11 mouse cellular contexts compared by ENCODE assay signal in genomic region chr1:95218912-95219311, GRCm38 (mm10).
DNase-seq lines count a peak whose midpoint lies in the region; ATAC-seq and TF ChIP-seq lines count a peak whose summit lies in the region.
"Had no signal": no experiment of that assay in that cellular context is flagged by ENCODE, and none has a peak within 500 bp of the region (broad histone marks: within the 10 kb centered on the region; RNA-seq: fewer than 3 reads in every experiment).

No protein-coding gene starts in this region.

- no peak overlapping the region for H3K9ac ChIP-seq in hindbrain, embryonic 15.5 days
- H3K9ac ChIP-seq in hindbrain, embryonic 13.5 days: no peak overlapping the region
- H3K9ac ChIP-seq in midbrain, postnatal 0 days (replicated peaks; ENCODE audit: low read length, poor library complexity, severe bottlenecking): no peak overlapping the region
- H3K9ac ChIP-seq: liver, embryonic 14.5 days; neural tube, embryonic 12.5 days had no signal

- DNase-seq in brain, embryonic 18.5 days (ENCODE audit: low read depth, low spot score): peak; percentile 77
- DNase-seq in layer of hippocampus, adult 2 months (ENCODE audit: low spot score in 2 of 2): peak; percentile 49 to 78
- DNase-seq in midbrain, postnatal 0 days (ENCODE audit: low spot score): peak; percentile 68
- no peak for DNase-seq in kidney, postnatal 4 days
- no peak for DNase-seq in natural killer cell, adult 2 months (ENCODE audit: low spot score in 2 of 2)
- DNase-seq: heart, adult 11 months had no signal

- no peaks in the 10 kb centered on the region for H3K9me3 ChIP-seq in hindbrain, embryonic 15.5 days
- no peaks in the 10 kb centered on the region for H3K9me3 ChIP-seq in hindbrain, embryonic 13.5 days
- no peaks in the 10 kb centered on the region for H3K9me3 ChIP-seq in midbrain, postnatal 0 days (ENCODE audit: low read length)
- H3K9me3 ChIP-seq: neural tube, embryonic 12.5 days had no signal

- no peaks in the 10 kb centered on the region for H3K36me3 ChIP-seq in hindbrain, embryonic 15.5 days
- no peaks in the 10 kb centered on the region for H3K36me3 ChIP-seq in hindbrain, embryonic 13.5 days
- no peaks in the 10 kb centered on the region for H3K36me3 ChIP-seq in midbrain, postnatal 0 days (ENCODE audit: insufficient read depth, low read length)
- H3K36me3 ChIP-seq: neural tube, embryonic 12.5 days had no signal

- no peak overlapping the region for H3K4me2 ChIP-seq in hindbrain, embryonic 15.5 days
- H3K4me2 ChIP-seq in hindbrain, embryonic 13.5 days: no peak overlapping the region
- no peak overlapping the region for H3K4me2 ChIP-seq in midbrain, postnatal 0 days (ENCODE audit: low read depth, low read length, poor library complexity, severe bottlenecking)
- H3K4me2 ChIP-seq: neural tube, embryonic 12.5 days had no signal

- no peaks in the 10 kb centered on the region for H3K4me1 ChIP-seq in hindbrain, embryonic 15.5 days (replicated peaks)
- H3K4me1 ChIP-seq in hindbrain, embryonic 13.5 days (replicated peaks): no peaks in the 10 kb centered on the region
- H3K4me1 ChIP-seq in midbrain, postnatal 0 days (ENCODE audit: insufficient read depth, low read length): no peaks in the 10 kb centered on the region
- H3K4me1 ChIP-seq: neural tube, embryonic 12.5 days had no signal

- no peak overlapping the region for H3K4me3 ChIP-seq in hindbrain, embryonic 15.5 days
- H3K4me3 ChIP-seq in hindbrain, embryonic 13.5 days: no peak overlapping the region
- no peak overlapping the region for H3K4me3 ChIP-seq in layer of hippocampus, adult 2 months
- no peak overlapping the region for H3K4me3 ChIP-seq in midbrain, postnatal 0 days (ENCODE audit: low read depth, low read length)
- H3K4me3 ChIP-seq: neural tube, embryonic 12.5 days had no signal

- peak; percentile 56; the same call in 1 of the 2 replicates for ATAC-seq in hindbrain, embryonic 15.5 days (ENCODE audit: low FRiP score, low read depth)
- ATAC-seq in hindbrain, embryonic 13.5 days (ENCODE audit: low FRiP score): no peak
- ATAC-seq in midbrain, postnatal 0 days (ENCODE audit: low FRiP score): no peak
- ATAC-seq: intestine, embryonic 16.5 days had no signal

- H3K27me3 ChIP-seq in hindbrain, embryonic 15.5 days: no peaks in the 10 kb centered on the region
- H3K27me3 ChIP-seq in hindbrain, embryonic 13.5 days: no peaks in the 10 kb centered on the region
- H3K27me3 ChIP-seq in midbrain, postnatal 0 days (ENCODE audit: insufficient read depth, low read length): no peaks in the 10 kb centered on the region
- H3K27me3 ChIP-seq: neural tube, embryonic 12.5 days had no signal

- H3K27ac ChIP-seq in hindbrain, embryonic 15.5 days (replicated peaks): no peak overlapping the region
- no peak overlapping the region for H3K27ac ChIP-seq in hindbrain, embryonic 13.5 days
- H3K27ac ChIP-seq in layer of hippocampus, adult 2 months: no peak overlapping the region
- H3K27ac ChIP-seq in midbrain, postnatal 0 days (ENCODE audit: low read depth, low read length): no peak overlapping the region
- H3K27ac ChIP-seq: liver, embryonic 14.5 days; neural tube, embryonic 12.5 days had no signal

- 73% methylated on average over 1 of the region's 1 CpGs for WGBS in hindbrain, embryonic 15.5 days
- 81% methylated on average over 1 of the region's 1 CpGs for WGBS in hindbrain, embryonic 13.5 days
- WGBS in midbrain, postnatal 0 days: 69% methylated on average over 1 of the region's 1 CpGs

- no peak for TF ChIP-seq CTCF in layer of hippocampus, adult 2 months (conservative IDR thresholded peaks at IDR 0.05)
- no peak for TF ChIP-seq CTCF in midbrain, postnatal 0 days (IDR thresholded peaks at IDR 0.05)

Comparison
In these comparisons a context has a peak if more than half of its experiments do, and no peak if none do; other contexts are left out.
1. DNase-seq: peak in brain, embryonic 18.5 days (single experiment), layer of hippocampus, adult 2 months (2 of 2) and midbrain, postnatal 0 days (single experiment); none in kidney, postnatal 4 days (0 of 2) and natural killer cell, adult 2 months (0 of 2).